Mouse (Mus musculus) skeletal muscle tissue, adult 2 months (tissue): ENCODE measurements at regions not wholly inside any gene's neighbourhood (a gene's known extent, or its start where the extent isn't known, plus 50 kb on each side); places are given as distances from the start of the nearest gene placed in this dataset.

Experiments
- DNase-seq: peaks from one replicate; pipeline ENCODE4 v3.0.0-alpha.2; 2012; ENCODE audit warnings: low read depth, low spot score

GRCm38 (mm10) chr3:148762541-148763225 is 227.7 kb downstream of the Adgrl2 start:
- no peak for DNase-seq

GRCm38 (mm10) chr3:148761586-148761985 is 228.8 kb downstream of the Adgrl2 start:
- DNase-seq: no peak

GRCm38 (mm10) chr3:148759500-148759899 is 230.9 kb downstream of the Adgrl2 start:
- DNase-seq: no peak

- peak; percentile 18 for DNase-seq
These were observed 244.1 kb downstream of the Adgrl2 start for GRCm38 (mm10) chr3:148746234-148746633.

- no peak for DNase-seq
These were observed 245.7 kb downstream of the Adgrl2 start for GRCm38 (mm10) chr3:148744651-148745050.

- no peak for DNase-seq
These were observed 256.1 kb downstream of the Adgrl2 start for GRCm38 (mm10) chr3:148734194-148734749.

GRCm38 (mm10) chr3:148733227-148733854 is 257.0 kb downstream of the Adgrl2 start:
- DNase-seq: no peak

- no peak for DNase-seq
These were observed 258.9 kb downstream of the Adgrl2 start for GRCm38 (mm10) chr3:148731436-148731835.

GRCm38 (mm10) chr3:148729242-148729680 is 261.1 kb downstream of the Adgrl2 start:
- DNase-seq: no peak

- no peak for DNase-seq
These were observed 261.7 kb downstream of the Adgrl2 start for GRCm38 (mm10) chr3:148728513-148729241.

- no peak for DNase-seq
These were observed 263.6 kb downstream of the Adgrl2 start for GRCm38 (mm10) chr3:148726596-148727331.

GRCm38 (mm10) chr3:148696555-148696954 is 293.8 kb downstream of the Adgrl2 start:
- DNase-seq: no peak

- DNase-seq: no peak
These were observed 294.9 kb downstream of the Adgrl2 start for GRCm38 (mm10) chr3:148695453-148695852.

- no peak for DNase-seq
These were observed 307.2 kb downstream of the Adgrl2 start for GRCm38 (mm10) chr3:148683181-148683580.

- DNase-seq: no peak
These were observed 307.8 kb downstream of the Adgrl2 start for GRCm38 (mm10) chr3:148682445-148682994.

GRCm38 (mm10) chr3:148681186-148681585 is 309.2 kb downstream of the Adgrl2 start:
- DNase-seq: no peak

GRCm38 (mm10) chr3:148680737-148681136 is 309.6 kb downstream of the Adgrl2 start:
- no peak for DNase-seq

GRCm38 (mm10) chr3:148680086-148680485 is 310.3 kb downstream of the Adgrl2 start:
- DNase-seq: no peak

- DNase-seq: no peak
These were observed 311.2 kb downstream of the Adgrl2 start for GRCm38 (mm10) chr3:148679121-148679520.

GRCm38 (mm10) chr3:148676025-148676424 is 314.3 kb downstream of the Adgrl2 start:
- DNase-seq: no peak

- DNase-seq: no peak
These were observed 327.4 kb downstream of the Adgrl2 start for GRCm38 (mm10) chr3:148662888-148663477.
